Mouse (Mus musculus) E14TG2a.4 (cell line): ENCODE data around the gene Vcpkmt.

Experiments used
- H3K27me3 ChIP-seq: 2 replicates; pipeline ENCODE4 v1.6.1; 2014; ENCODE audit warnings: low read length, control low read depth; ENCODE audit not compliant: insufficient read depth
- H3K36me3 ChIP-seq: 2 replicates; pipeline ENCODE4 v1.6.1; 2014; ENCODE audit warnings: low read length, control low read depth; ENCODE audit not compliant: insufficient read depth
- H3K4me1 ChIP-seq: replicated peaks from 2 replicates; pipeline ENCODE4 v1.6.1; 2014; ENCODE audit warnings: low read depth, low read length, control low read depth
- H3K4me3 ChIP-seq: replicated peaks from 2 replicates; pipeline ENCODE4 v1.5.1; 2014; ENCODE audit warnings: mild to moderate bottlenecking, low read length
- H3K9me3 ChIP-seq: 2 replicates; pipeline ENCODE4 v1.6.1; 2014; ENCODE audit warnings: low read length, control low read depth
- CTCF ChIP-seq: conservative IDR thresholded peaks from 2 replicates; pipeline ENCODE4 v1.5.1; 2014; ENCODE audit warnings: low read length
- NANOG ChIP-seq: IDR thresholded peaks from 2 replicates; pipeline ENCODE4 v1.6.1; 2014; ENCODE audit warnings: borderline replicate concordance, low read length, mixed read lengths
- POU5F1 ChIP-seq: IDR thresholded peaks from 2 replicates; pipeline ENCODE4 v1.6.1; 2014; ENCODE audit warnings: low read length, borderline replicate concordance

Gene Vcpkmt

GRCm38 (mm10) chr12:69544562-69544961 lies 38.3 kb downstream of the Vcpkmt start:
- Histone ChIP-seq H3K27me3 (peaks cover 5% of the 10 kb centered on the region; the same call in 1 of the 2 replicates), H3K36me3 (no peaks in the 10 kb centered on the region), H3K9me3 (peaks cover 22% of the 10 kb centered on the region), H3K4me1 (no peaks in the 10 kb centered on the region), H3K4me3 (no peak overlapping the region)
- TF ChIP-seq POU5F1 (no peak), CTCF (no peak), NANOG (no peak)

- Histone ChIP-seq H3K27me3 (peaks cover 26% of the 10 kb centered on the region), H3K4me1 (peaks cover 11% of the 10 kb centered on the region), H3K4me3 (no peak overlapping the region), H3K9me3 (peaks cover 20% of the 10 kb centered on the region), H3K36me3 (no peaks in the 10 kb centered on the region)
- TF ChIP-seq NANOG (no peak), CTCF (no peak), POU5F1 (no peak)
Measured at GRCm38 (mm10) chr12:69542376-69542775, 40.5 kb downstream of the Vcpkmt start.

- H3K4me1 ChIP-seq, result peaks cover 18% of the 10 kb centered on the region
- peaks cover 33% of the 10 kb centered on the region for H3K27me3 ChIP-seq
- no peaks in the 10 kb centered on the region for H3K36me3 ChIP-seq
- TF ChIP-seq POU5F1 (no peak), CTCF (no peak), NANOG (no peak)
- H3K9me3 ChIP-seq, result peaks cover 20% of the 10 kb centered on the region
- no peak overlapping the region for H3K4me3 ChIP-seq
Measured at GRCm38 (mm10) chr12:69541663-69542062, 41.2 kb downstream of the Vcpkmt start.

- H3K27me3 ChIP-seq, result peaks cover 48% of the 10 kb centered on the region
- no peaks in the 10 kb centered on the region for H3K9me3 ChIP-seq
- TF ChIP-seq NANOG (no peak), CTCF (no peak), POU5F1 (no peak)
- peaks cover 19% of the 10 kb centered on the region for H3K4me1 ChIP-seq
- no peaks in the 10 kb centered on the region for H3K36me3 ChIP-seq
- H3K4me3 ChIP-seq, result no peak overlapping the region
Measured at GRCm38 (mm10) chr12:69539353-69539752, 43.5 kb downstream of the Vcpkmt start.

- Histone ChIP-seq H3K36me3 (no peaks in the 10 kb centered on the region), H3K4me3 (peak overlapping the region; percentile 60), H3K4me1 (peaks cover 19% of the 10 kb centered on the region), H3K27me3 (peaks cover 48% of the 10 kb centered on the region), H3K9me3 (no peaks in the 10 kb centered on the region)
- no peak for TF ChIP-seq POU5F1
- no peak for TF ChIP-seq CTCF
- TF ChIP-seq NANOG, result no peak
Measured at GRCm38 (mm10) chr12:69538362-69538950, 44.4 kb downstream of the Vcpkmt start.

- Histone ChIP-seq H3K36me3 (no peaks in the 10 kb centered on the region), H3K9me3 (no peaks in the 10 kb centered on the region), H3K4me3 (peak overlapping the region; percentile 60), H3K27me3 (peaks cover 48% of the 10 kb centered on the region), H3K4me1 (peaks cover 19% of the 10 kb centered on the region)
- TF ChIP-seq POU5F1 (no peak), CTCF (no peak), NANOG (no peak)
Measured at GRCm38 (mm10) chr12:69537675-69538361, 45.0 kb downstream of the Vcpkmt start.

- Histone ChIP-seq H3K9me3 (no peaks in the 10 kb centered on the region), H3K36me3 (no peaks in the 10 kb centered on the region), H3K4me1 (peaks cover 19% of the 10 kb centered on the region), H3K4me3 (peak overlapping the region; percentile 60; the same call in 1 of the 2 replicates), H3K27me3 (peaks cover 48% of the 10 kb centered on the region)
- TF ChIP-seq CTCF, result no peak
- no peak for TF ChIP-seq NANOG
- no peak for TF ChIP-seq POU5F1
Measured at GRCm38 (mm10) chr12:69537243-69537674, 45.6 kb downstream of the Vcpkmt start.

GRCm38 (mm10) chr12:69536616-69537242 lies 46.1 kb downstream of the Vcpkmt start:
- no peaks in the 10 kb centered on the region for H3K36me3 ChIP-seq
- no peak overlapping the region for H3K4me3 ChIP-seq
- H3K9me3 ChIP-seq, result no peaks in the 10 kb centered on the region
- H3K4me1 ChIP-seq, result peaks cover 19% of the 10 kb centered on the region
- no peak for TF ChIP-seq CTCF
- H3K27me3 ChIP-seq, result peaks cover 48% of the 10 kb centered on the region
